Mouse (Mus musculus) thymus, postnatal 0 days (tissue): ENCODE data around the gene Nudt14. TPM values are rescaled to one million over a fixed set of nuclear protein-coding genes. Genes with fewer than 3 reads are reported as not detected.

Source experiments
- DNase-seq: peaks from one replicate; pipeline ENCODE4 v3.0.0-alpha.2; 2015; ENCODE audit warnings: low spot score
- polyA plus RNA-seq: library from polyadenylated mRNA; unstranded; fragments of >200 nt; fragmentation: Nextera tagmentation; extraction: Ambion mirVana; gene quantifications from 2 replicates; pipeline ENCODE4 v1.2.1, GENCODE M21; 2015

The Nudt14 gene
- polyA plus RNA-seq, 1 experiment from 2014 or later: 93.9 TPM

DNA sequence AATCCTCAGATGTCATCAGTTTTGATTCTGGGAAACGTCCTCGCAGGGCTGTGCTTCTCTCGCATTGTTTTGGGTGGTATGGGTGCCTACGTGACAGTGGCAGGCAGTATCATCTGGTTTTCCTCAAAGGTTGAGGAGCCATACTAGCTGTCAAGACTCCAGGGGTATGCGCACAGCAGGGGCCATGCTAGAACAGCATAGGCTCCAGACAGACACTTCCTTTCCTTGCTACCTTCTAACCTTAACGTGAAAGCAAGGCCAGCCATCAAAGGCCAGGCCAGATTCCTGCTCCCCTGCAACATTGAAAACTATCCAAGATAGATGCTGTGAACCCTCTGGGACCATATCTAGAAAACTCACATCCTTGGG lies 8.8 kb upstream of the Nudt14 start:
- DNase-seq: no peak

DNA sequence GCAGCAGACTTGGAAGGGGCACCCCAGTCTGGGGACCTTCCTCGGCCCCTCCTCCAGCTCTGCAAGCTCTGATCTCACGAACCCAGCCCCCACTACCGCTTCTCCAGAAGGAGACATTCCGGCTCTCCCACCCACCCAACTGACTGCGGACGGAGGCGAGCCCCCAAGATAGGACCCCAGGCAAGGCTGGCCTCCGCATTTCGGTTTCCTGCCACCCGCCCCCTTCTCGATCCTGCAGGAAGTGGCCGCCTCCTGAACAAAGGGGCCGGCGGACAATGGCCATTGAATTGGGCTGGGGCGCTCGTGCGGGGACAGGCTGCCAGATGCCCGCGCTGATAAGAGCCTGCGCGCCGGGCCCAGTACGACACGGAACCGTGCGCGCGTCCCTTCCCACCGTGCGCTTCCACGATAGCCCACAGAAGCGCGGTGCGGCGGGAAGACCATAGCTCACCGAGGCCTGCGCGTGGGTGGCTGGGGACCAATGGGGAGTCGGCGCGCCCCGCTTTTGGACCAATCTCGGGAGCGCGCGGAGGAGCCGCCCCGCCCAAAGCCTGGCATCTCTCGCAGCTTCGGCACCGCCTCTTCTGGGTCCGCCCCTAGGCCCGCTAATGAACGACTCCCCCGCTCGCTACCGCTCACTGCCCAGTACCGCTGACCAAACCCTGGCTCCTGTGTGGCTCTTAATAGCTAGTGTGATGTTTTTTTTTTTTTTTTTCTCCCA lies 8.3 kb upstream of the Nudt14 start:
- peak; percentile 80 for DNase-seq

DNA sequence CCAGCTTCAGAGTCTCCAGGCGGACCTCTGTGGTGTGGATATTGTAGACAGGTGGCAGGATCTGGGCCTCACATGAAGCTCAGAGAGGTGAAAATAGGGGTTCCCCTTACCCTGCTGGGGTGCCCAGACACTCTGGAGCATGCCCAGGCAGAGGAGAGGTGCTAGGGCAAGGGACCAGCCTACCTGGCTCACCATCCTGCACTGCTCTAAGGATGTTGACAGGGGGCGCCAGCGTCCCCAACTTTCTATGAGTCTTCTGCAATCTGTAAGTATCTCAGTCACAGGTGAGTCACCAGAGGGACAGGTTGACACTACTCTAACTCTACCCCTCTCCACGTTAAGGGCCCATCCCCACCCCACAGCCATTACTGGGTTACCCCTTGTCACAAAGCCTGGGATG lies 5.4 kb upstream of the Nudt14 start:
- peak; percentile 69 for DNase-seq

DNA sequence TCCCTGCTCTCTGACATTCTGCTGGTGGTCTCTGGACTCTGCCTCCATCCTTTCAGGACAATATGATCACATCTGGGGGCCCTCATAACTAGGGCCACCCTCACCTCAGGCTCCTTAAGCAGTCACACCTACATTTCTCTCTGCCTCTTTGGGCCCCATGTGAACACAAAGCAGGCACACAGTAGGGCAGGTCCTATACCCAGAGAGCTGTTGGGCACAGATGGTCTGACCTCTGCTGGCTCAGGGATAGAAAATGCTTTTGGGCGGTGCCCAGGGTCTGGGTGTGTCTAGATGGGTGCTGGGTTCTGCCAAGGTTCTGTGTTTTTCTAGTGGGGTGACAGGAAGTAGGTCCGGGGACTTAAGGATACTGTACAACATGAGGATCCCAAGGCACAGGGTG lies 1.7 kb upstream of the Nudt14 start:
- DNase-seq: no peak

DNA sequence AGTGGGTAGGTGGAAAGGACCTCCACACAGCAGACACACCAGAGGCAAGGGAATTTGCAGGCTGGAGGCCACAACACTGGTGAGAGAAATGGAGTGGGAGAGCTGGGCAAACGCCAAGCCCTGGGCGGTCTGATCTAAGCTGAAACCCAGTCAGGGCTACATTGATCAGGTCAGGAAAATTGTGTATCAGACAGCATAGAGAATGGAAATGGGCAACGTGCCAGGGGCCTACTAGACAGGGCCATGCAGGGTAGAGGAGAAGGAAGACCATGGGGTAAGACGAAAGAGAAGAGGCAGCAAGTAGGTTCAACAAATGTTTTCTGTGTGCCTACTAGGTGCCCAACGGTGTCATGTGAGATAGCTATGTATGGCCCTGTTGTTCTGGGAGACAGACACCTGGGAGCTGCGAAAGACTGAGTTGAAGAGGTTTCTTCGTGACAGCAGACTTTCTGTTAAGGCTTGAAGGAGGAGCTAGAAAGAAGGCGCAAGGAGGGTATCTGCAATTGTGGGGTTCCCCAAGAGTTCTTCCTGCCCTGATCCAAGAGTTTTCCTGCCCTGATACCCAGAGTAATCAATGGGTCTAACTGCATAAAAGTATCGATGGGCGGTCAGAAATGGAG lies 658 bp downstream of the Nudt14 start:
- DNase-seq: no peak

DNA sequence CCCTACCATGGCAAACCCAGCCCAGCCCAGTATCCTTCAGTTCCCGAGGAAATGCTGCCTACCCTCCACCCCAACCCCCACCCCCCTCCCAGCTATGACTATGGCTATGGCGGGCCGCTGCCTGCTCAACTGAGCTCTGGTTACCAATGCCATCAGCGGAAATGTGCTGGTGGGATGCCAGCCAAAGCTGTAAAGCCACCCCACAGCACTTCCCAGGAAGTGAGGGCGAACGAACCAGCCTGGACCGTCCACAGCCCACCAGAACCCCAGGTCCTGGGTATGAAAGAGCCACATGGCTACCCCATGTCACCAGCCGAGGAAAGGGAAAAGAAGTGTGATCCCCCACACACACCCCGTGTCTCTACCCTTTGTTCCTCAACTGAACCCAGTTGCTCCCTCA lies 1.2 kb downstream of the Nudt14 start:
- no peak for DNase-seq

DNA sequence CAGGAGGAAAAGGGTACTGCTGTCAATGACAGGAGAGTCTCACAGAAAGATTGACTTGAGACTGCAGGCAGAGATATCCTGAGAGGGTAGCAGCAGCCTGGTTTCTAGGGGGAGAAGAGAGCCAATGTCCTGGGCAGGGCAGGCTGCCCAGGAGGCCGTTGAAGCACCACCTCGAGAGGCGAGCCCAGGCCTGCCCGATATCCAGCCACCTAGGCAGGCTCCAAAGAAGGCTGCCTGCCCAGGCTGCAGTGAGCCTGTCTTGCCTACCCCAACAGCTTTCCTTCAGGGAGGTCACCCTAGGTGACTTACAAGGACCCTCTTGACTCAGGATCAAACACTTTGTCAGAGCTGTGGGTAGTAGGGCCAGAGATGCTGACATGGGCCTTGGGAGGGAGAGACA lies 1.7 kb downstream of the Nudt14 start:
- DNase-seq: no peak

DNA sequence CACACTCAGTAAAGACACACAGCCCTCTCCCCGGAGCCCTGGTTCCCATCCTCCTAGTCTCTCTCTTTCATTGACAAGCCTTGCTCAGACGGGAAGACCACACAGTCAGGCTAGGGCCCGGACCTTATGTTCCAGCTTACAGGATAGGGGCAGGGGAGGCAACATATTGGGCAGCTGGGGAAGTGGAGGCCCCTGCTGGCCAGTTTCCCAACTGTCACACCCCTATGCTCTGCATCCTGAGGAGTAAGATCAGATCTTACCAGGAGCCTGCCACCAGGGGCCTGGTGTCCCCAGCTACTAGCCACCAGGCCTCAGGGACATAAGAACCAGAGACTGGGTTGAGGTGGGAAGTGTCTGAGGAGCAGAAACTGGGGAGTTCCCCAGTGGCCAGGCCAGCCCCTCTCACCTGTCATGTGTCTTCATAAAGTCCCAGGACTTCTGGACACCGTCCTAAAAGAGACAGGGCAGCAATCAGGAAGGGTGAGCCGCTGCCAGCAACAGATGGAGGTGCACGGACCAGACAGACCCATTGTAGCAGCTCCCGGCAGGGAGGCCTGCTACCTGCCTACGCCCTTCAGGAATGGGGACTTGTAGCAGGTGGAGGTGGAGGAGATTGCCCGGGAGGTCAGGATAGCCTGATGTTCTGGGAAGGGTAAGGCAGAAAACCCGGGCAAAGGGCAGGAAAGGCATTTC lies 2.9 kb downstream of the Nudt14 start:
- no peak for DNase-seq

DNA sequence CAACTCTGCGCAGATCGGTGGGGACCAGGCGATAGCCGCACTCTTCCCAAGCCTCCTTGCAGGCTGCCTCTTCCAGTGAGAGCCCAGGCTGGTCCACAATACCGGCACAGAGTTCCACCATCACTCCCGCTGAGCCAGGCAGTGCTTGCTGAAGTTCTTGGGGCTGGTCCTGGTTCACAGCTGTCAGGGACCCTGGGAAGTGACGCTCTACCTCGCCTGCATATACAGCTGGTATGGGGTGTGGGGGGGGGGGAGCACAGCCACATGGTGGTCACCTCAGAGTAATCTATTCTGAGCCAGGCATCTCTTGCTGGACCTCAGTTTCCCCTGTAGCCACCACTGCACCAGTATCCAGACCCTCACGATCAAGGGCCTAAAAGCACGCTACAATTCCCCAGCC lies 3.6 kb downstream of the Nudt14 start:
- DNase-seq: no peak

DNA sequence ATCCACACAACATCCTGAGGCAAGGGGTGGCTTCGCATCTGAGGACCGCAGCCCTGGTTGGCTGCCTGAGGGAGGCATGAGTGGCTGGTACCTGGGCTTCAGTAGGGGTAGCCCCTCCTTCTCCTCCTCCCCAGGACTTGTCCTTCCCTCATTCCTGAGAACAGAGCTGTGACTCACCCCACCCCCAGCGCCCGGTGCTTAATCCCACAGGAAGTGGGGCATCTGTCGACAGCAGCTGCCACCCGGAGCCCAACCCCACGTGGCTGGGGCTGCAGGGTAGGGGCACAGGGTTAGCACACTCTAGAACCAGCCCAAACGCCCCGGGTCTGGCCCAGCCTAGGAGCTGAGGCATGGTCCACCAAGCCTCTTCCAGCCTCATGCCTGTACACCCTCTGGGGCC lies 4.0 kb downstream of the Nudt14 start:
- no peak for DNase-seq

DNA sequence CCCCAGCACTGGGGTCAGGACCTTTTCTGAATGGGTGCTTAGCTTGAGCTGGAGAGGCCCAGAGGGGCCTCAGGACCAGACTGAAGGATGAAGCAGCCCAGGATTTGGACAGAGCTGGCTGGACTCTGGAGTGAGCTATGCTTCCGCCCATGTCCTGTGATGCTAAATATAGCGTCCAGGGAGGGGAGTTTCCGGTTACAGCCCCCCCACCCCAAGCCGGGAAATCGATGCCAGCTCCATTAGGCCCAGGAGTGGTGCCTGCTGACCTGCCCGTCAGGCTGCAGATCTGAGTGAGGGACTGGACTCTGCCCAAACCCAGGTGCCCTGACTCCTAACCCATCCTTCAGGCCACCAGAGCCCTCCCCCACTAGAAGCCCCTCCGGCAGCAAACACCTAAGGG lies 9.3 kb downstream of the Nudt14 start:
- no peak for DNase-seq

DNA sequence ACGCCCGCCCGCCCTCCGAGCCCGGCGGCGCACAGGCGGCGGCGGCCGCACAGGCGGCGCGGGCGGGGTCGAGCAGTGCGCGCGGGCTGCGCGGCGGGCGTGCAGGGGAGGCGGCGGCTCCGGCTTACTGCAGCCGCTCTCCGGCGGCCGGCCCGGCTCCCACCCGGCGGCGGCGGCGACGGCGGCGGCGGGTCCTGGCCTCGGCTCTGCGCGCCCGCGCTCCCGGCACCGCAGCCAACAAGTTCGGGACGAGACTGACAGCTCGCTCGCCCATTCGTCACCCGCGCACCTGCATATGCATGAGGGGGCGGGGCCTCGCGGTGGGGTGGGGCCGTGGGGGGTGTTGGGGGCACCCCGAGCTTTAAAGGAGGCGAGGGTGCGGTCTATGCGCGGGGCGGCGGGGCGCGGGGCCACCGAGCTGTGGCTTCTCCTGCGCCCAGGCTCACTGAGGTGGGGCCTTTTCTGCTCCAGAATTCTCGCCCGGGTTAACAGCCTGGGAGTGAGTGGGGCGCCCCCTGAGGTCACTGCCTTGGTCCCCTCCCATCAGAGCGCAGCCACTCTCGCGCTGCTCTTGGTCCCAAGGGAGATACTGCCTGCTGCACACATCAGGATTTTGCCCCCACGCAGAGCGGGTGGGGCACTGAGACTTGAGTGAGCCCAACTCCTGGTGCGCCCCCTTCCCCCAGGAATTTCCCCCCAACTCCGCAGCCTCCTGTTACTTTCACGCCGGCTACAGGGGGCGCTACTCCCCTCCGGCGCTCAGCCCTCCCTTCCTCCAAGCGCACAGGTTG lies 12.2 kb downstream of the Nudt14 start, which contains the start of gene Jag2:
TSS of gene Jag2 (minus strand) at position 215 of the 791 bp plus-strand sequence.
- DNase-seq: peak; percentile 59

DNA sequence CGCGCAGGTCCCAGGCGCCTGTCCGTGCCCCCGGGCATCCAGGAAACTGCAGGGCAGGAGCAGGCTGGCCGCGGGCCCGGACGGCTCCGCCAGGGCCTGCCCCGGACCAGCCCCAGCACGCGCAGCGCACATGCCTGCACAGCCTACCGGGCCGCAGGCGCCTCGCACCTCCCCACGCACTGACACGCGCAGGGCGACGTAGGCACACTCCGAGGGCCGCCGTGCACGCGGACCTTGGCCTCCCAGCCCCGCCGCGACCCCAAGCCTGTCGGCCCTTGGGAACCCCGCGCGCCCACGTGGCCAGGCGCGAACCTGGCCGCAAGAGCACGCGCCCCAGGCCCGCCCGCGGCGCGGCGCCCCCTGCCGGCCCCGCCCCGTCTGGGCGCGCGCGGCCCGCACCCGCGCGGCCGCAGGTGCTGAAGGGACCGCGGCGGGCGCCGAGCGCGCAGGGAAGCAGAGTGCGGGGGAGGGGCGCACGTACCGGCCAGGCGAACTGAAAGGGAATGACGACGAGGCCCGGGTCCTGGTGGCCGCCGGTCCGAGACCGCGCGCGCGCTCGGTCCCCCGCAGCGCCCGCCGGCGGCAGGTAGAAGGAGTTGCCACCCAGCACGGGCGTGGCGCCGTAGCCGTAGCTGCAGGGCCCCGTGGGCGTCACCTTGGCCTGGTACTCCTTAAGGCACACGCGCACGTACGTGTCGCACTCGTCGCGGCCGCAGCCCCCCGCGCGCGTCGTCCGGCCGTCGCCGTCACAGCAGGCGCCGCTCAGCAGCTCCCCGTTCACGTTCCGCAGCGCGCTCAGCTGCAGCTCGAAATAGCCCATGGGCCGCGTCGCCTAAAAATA lies 13.3 kb downstream of the Nudt14 start:
- DNase-seq: peak; percentile 48

DNA sequence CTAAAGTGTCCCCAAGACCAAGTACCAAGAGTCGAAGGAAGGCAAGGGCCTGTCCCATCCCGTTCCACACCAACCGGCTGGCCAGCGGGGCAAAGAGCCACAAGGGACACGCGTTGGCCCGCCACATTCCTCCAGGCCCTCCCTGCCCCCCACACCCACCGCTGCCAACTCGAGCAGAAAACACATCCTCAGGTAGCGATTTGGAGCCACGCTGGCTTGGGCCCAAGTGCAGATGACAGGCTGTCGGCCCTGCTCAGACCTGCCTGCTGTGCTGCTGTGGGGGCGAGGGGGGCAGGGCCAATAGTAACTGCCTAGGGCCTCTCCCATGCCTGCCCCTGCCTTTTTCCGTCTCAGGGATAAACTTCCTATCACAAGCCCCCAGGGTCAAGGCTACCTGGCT lies 14.7 kb downstream of the Nudt14 start:
- DNase-seq: no peak

DNA sequence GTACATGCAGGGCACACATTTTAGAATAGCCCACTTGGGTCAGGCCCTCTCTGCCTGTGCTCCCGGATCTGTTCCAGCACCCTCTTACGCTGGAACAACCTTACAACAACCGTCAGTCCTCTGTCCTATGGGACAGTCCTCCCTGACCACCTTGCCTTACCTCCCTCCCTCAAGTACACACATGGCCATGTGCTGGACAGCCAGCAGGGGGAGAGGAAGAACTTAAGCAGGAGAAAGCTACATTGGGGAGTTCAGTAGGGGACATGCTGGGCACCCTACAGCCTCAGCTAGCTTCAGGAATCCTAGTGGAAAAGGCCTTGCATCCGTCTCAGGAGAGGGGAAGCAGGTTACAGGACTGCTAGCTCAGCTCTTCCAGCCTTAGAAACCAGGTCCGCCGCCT lies 16.0 kb downstream of the Nudt14 start:
- no peak for DNase-seq

DNA sequence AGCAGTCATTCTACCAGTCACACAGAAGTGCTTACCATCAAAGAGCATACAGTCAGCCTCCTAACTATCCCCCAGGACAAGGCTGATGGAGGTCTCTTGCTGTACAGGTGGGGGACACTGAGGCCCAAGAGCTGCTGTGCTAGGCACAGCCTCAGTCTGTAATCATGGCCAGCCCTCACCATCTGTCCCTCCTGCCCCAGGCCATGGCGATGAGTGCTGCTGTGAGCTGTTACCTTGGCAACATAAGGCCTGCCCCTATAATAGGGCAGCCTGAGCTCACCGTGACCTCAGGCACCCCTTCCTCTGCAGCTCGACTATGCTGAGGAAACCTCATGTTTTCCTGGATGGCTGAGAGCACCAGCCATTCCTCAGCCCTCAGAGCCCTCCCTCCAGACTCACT lies 19.4 kb downstream of the Nudt14 start:
- DNase-seq: no peak

DNA sequence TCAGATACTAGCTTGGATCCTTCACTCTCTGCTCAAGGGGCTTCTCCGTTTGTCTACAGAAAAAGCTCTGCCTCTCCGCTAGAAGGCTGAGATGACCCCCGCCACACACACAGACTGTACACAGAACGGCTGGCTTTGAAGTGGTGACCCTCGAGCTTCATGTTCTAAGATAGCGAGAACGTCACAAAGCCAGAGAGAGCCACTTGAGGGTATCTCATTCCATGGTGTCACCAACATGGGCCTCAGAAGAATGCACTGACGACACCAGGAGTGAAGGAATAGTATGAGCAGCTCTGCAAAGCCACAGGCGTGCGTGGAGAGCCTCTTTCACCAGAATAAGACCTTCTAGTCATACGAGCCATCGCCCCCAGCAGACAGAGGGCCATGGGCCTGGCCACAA lies 20.4 kb downstream of the Nudt14 start:
- DNase-seq: no peak

DNA sequence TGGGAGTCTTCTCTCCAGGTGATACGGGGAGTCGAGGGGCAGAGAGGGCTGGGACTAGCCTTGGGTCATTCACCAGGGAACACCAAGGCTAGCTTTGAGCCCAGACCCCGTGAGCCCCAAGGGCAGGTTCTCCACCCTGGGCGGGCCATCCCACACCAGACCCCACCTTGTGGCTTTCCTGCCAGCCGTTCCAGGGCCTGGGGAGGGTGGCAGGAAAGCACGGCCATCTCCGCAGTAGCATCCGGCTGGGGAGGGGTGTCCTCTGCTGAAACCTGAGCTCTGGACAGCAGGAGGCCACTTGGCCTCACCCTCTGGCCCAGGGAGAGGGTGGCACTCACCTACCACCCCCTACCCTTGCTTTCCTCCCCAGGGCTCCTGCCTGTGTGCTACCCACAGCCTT lies 24.0 kb downstream of the Nudt14 start:
- DNase-seq: no peak

DNA sequence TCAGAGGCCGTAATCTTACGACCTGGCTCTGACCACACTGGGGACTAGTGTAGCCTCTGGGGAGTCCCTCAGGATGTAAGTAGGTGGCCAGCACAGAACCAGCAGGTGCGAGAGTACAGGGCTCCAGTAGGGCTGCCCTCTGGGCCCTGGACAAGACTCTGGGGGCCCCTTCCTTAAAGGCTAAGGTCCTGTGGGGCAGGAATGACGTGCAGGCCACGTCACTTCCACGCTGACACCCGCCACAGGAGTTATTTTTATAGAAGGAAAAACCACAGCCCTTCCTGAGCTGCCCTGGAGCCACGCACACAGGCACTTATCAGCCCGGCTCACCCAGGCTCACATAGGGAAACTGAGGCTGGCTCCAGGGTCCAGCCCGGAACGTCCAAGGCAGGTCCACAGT lies 24.4 kb downstream of the Nudt14 start:
- DNase-seq: no peak

DNA sequence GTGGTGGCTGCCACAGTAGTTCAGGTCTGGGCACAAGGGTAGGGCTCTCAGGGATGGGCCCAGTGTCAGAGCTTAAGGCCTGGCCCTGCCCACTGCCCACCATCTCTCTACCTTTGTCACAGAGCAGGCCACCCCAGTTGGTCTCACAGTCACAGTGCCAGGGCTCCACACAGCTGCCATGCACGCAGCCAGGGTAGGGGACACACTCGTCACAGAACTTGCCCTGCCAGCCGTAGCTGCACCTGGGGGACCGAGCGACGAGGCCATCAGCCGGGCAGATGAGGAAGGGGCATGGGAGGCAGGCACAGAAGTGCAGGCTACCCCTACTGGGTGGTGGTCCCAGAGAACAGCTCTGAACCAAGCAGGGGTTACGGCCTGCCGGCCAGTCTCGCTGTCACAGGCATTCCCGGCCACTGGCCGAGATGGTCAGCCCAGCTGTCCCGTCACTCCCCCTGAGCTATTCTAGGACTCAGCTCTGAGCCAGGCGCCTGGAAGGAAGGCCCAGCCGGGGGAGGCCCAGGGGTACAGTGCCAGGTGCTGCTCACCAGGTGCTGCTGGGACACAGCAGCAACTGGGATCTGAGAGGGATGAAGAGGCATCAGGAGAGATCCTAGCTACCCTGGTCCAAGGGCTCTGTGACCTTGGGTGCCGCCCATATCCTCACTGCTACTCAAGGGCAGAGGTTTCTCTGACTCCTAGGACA lies 25.1 kb downstream of the Nudt14 start:
- DNase-seq: no peak
